Mouse (Mus musculus): ENCODE results near the gene Wwc2.
A peak's percentile ranks its signal among the peaks of the same experiment; 100 is the strongest.

The Wwc2 gene

GRCm38 (mm10) chr8:47990911-47991820, at the start of gene Wwc2:
Gene Wwc2 (minus strand): TSS chr8:47990924.
- DNase-seq (ENCODE audit: low read depth): peak; percentile 26

- DNase-seq (ENCODE audit: low read depth): no peak
Observed at GRCm38 (mm10) chr8:48038261-48038934, 47.7 kb upstream of the Wwc2 start.

- DNase-seq (ENCODE audit: low read depth): no peak
Observed at GRCm38 (mm10) chr8:48032046-48032445, 41.3 kb upstream of the Wwc2 start.

GRCm38 (mm10) chr8:48030667-48031066, 39.9 kb upstream of the Wwc2 start:
- no peak for DNase-seq (ENCODE audit: low read depth)

GRCm38 (mm10) chr8:48026796-48027195, 36.1 kb upstream of the Wwc2 start:
- DNase-seq (ENCODE audit: low read depth): no peak

GRCm38 (mm10) chr8:48023206-48023605, 32.5 kb upstream of the Wwc2 start:
- DNase-seq (ENCODE audit: low read depth): no peak

GRCm38 (mm10) chr8:48019737-48020136, 29.0 kb upstream of the Wwc2 start:
- DNase-seq (ENCODE audit: low read depth): no peak

GRCm38 (mm10) chr8:48016538-48016937, 25.8 kb upstream of the Wwc2 start:
- DNase-seq (ENCODE audit: low read depth): peak; percentile 51

- DNase-seq (ENCODE audit: low read depth): no peak
Observed at GRCm38 (mm10) chr8:48014386-48014785, 23.7 kb upstream of the Wwc2 start.

GRCm38 (mm10) chr8:48013281-48013680, 22.6 kb upstream of the Wwc2 start:
- DNase-seq (ENCODE audit: low read depth): no peak

- no peak for DNase-seq (ENCODE audit: low read depth)
Observed at GRCm38 (mm10) chr8:48011871-48012270, 21.1 kb upstream of the Wwc2 start.

- DNase-seq (ENCODE audit: low read depth): no peak
Observed at GRCm38 (mm10) chr8:48010977-48011376, 20.3 kb upstream of the Wwc2 start.

- no peak for DNase-seq (ENCODE audit: low read depth)
Observed at GRCm38 (mm10) chr8:48009399-48009798, 18.7 kb upstream of the Wwc2 start.

GRCm38 (mm10) chr8:48008936-48009335, 18.2 kb upstream of the Wwc2 start:
- DNase-seq (ENCODE audit: low read depth): no peak

- no peak for DNase-seq (ENCODE audit: low read depth)
Observed at GRCm38 (mm10) chr8:48006869-48007268, 16.1 kb upstream of the Wwc2 start.

- no peak for DNase-seq (ENCODE audit: low read depth)
Observed at GRCm38 (mm10) chr8:48002551-48002950, 11.8 kb upstream of the Wwc2 start.

- DNase-seq (ENCODE audit: low read depth): no peak
Observed at GRCm38 (mm10) chr8:48001395-48001794, 10.7 kb upstream of the Wwc2 start.

GRCm38 (mm10) chr8:47996712-47997111, 6.0 kb upstream of the Wwc2 start:
- no peak for DNase-seq (ENCODE audit: low read depth)

GRCm38 (mm10) chr8:47996126-47996525, 5.4 kb upstream of the Wwc2 start:
- DNase-seq (ENCODE audit: low read depth): no peak

GRCm38 (mm10) chr8:47995391-47995790, 4.7 kb upstream of the Wwc2 start:
- no peak for DNase-seq (ENCODE audit: low read depth)

- DNase-seq (ENCODE audit: low read depth): no peak
Observed at GRCm38 (mm10) chr8:47994618-47995274, 4.0 kb upstream of the Wwc2 start.

- peak; percentile 73 for DNase-seq (ENCODE audit: low read depth)
Observed at GRCm38 (mm10) chr8:47990386-47990772, 345 bp downstream of the Wwc2 start.

Measured in fibroblast of lung, adult 2 months (primary cell).